Mouse (Mus musculus): ENCODE measurements around the gene Col18a1. TPM values are rescaled to one million over a fixed set of nuclear protein-coding genes. Genes with fewer than 3 reads are reported as not detected.

The Col18a1 gene
- polyA plus RNA-seq, 1 experiment: 402 TPM

GRCm38 (mm10) chr10:77007433-77008108 lies 158.8 kb downstream of the Col18a1 start:
- no peak overlapping the region for H3K4me3 ChIP-seq
- H3K79me2 ChIP-seq (ENCODE audit: control insufficient read depth, insufficient read depth): no peaks in the 10 kb centered on the region
- TF ChIP-seq MYOD1 (IDR thresholded peaks at IDR 0.05; ENCODE audit: control insufficient read depth in 1 of 3, insufficient read length in 2 of 3, low read depth in 2 of 3) (no peak), POLR2AphosphoS2 (IDR thresholded peaks at IDR 0.05; ENCODE audit: insufficient read length, low read depth) (no peak), TCF3 (IDR thresholded peaks at IDR 0.05; ENCODE audit: insufficient read length, low read depth) (no peak), USF1 (IDR thresholded peaks at IDR 0.05; ENCODE audit: low read depth) (no peak), REST (IDR thresholded peaks at IDR 0.05; ENCODE audit: insufficient read depth, insufficient read length) (no peak), POLR2A (IDR thresholded peaks at IDR 0.05; ENCODE audit: insufficient read length, low read depth) (no peak), MYOG (IDR thresholded peaks at IDR 0.05; ENCODE audit: control insufficient read depth in 1 of 3, insufficient read depth in 1 of 3, insufficient read length in 2 of 3, low read depth in 2 of 3) (no peak), CEBPB (IDR thresholded peaks at IDR 0.05; ENCODE audit: insufficient read depth, poor library complexity, severe bottlenecking) (no peak), SRF (IDR thresholded peaks at IDR 0.05; ENCODE audit: control insufficient read depth, insufficient read length, low read depth) (no peak)
- no peak overlapping the region for H3ac ChIP-seq (ENCODE audit: control insufficient read depth, insufficient read length)
- H3K27me3 ChIP-seq (ENCODE audit: control insufficient read depth, insufficient read depth, insufficient read length): no peaks in the 10 kb centered on the region
- no peaks in the 10 kb centered on the region for H3K36me3 ChIP-seq (ENCODE audit: control insufficient read depth, insufficient read depth)
- H3K4me2 ChIP-seq (ENCODE audit: low read depth): no peak overlapping the region

DNA sequence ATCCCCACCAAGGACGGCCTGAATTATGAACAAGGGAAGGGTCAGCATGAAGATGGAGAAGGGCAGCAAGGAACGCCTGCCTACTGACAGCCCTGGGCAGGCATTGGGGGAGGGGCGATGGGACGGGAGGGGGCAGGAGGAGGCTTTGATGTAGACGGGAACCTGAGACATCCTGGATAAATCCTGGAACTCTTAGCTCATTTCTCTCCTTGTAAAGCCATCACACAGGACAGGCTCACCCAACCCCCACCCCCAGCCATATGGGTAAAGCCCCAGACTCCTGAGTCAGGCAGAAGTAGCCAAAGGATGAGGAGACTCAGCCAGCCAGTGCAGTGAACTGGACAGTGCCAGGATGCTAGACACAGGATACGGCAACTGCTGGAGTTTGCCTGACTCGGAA lies 161.4 kb downstream of the Col18a1 start:
- Histone ChIP-seq H3K79me2 (ENCODE audit: control insufficient read depth, insufficient read depth) (no peaks in the 10 kb centered on the region), H3ac (ENCODE audit: control insufficient read depth, insufficient read length) (no peak overlapping the region), H3K4me2 (ENCODE audit: low read depth) (no peak overlapping the region), H3K36me3 (ENCODE audit: control insufficient read depth, insufficient read depth) (no peaks in the 10 kb centered on the region), H3K27me3 (ENCODE audit: control insufficient read depth, insufficient read depth, insufficient read length) (no peaks in the 10 kb centered on the region), H3K4me3 (no peak overlapping the region)
- TF ChIP-seq MAX (IDR thresholded peaks at IDR 0.05; ENCODE audit: low read depth) (no peak), POLR2A (IDR thresholded peaks at IDR 0.05; ENCODE audit: insufficient read length, low read depth) (no peak), MYOG (IDR thresholded peaks at IDR 0.05; ENCODE audit: control insufficient read depth in 1 of 3, insufficient read depth in 1 of 3, insufficient read length in 2 of 3, low read depth in 2 of 3) (no peak), POLR2AphosphoS2 (IDR thresholded peaks at IDR 0.05; ENCODE audit: insufficient read length, low read depth) (no peak), USF1 (IDR thresholded peaks at IDR 0.05; ENCODE audit: low read depth) (no peak), TCF12 (IDR thresholded peaks at IDR 0.05; ENCODE audit: insufficient read depth, poor library complexity, severe bottlenecking) (no peak), E2F4 (IDR thresholded peaks at IDR 0.05; ENCODE audit: insufficient read depth) (no peak), MYOD1 (IDR thresholded peaks at IDR 0.05; ENCODE audit: control insufficient read depth in 1 of 3, insufficient read length in 2 of 3, low read depth in 2 of 3) (no peak), SRF (IDR thresholded peaks at IDR 0.05; ENCODE audit: control insufficient read depth, insufficient read length, low read depth) (no peak), REST (IDR thresholded peaks at IDR 0.05; ENCODE audit: insufficient read depth, insufficient read length) (no peak)

Other genes with a start within 250 kb of the Col18a1 start
- 10.0 TPM for gene Pcbp3, start 204.7 kb downstream of the Col18a1 start, polyA plus RNA-seq (2012; fragmentation: generic; extraction: Trizol)
- 23.0 TPM for gene Slc19a1, start 134.3 kb downstream of the Col18a1 start, polyA plus RNA-seq (2012; fragmentation: generic; extraction: Trizol)
- 89.9 TPM for gene Pofut2, start 92.7 kb upstream of the Col18a1 start, polyA plus RNA-seq (2012; fragmentation: generic; extraction: Trizol)

Measured in myocyte (in vitro differentiated cells).